Mouse (Mus musculus): ENCODE data around the gene Ntmt1.

Gene Ntmt1

DNA sequence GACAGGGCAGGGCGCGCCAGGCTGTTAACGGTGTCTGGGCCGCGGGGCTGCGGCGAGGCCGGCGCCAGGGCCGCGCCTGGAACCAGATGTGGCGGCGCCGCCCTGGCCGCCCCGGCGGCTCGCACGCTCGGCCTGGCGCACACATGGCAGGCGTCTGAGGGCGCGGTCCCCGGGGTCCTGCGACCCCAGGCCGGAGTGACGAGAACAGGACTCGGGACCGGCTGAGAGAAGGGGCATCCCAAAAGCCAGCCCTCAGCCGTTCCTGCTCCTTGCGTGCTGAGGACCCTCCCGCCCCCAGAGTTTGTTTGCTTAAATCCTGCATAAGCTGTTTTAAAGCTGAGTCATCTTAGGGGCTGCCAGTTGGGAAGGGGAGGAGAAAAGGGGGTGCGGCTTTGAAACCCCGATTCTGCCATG lies 57.3 kb downstream of the Ntmt1 start:
- DNase-seq (ENCODE audit: low spot score in 2 of 2), result no peak

- DNase-seq (ENCODE audit: low spot score in 2 of 2), result no peak
Observed at GRCm38 (mm10) chr2:30865426-30865825, 57.8 kb downstream of the Ntmt1 start.

- peak in 1 of 2 experiments; percentile 50 for DNase-seq (ENCODE audit: low spot score in 2 of 2)
Observed at GRCm38 (mm10) chr2:30870863-30871262, 63.2 kb downstream of the Ntmt1 start.

All from cerebellum, postnatal 4 days (tissue).